Mouse (Mus musculus) forebrain, embryonic 14.5 days (tissue): ENCODE data around the gene Vwa1. TPM values are rescaled to one million over a fixed set of nuclear protein-coding genes. Genes with fewer than 3 reads are reported as not detected.
A peak's percentile ranks its signal among the peaks of the same experiment; 100 is the strongest.

Experiments used
- ATAC-seq: fragments of 200-750 bp; cut with Nextera tagmentation; 2 replicates; pipeline ENCODE4 v1.8.0; 2017; ENCODE audit warnings: mild to moderate bottlenecking, moderate library complexity
- DNase-seq: peaks from one replicate; pipeline ENCODE4 v3.0.0-alpha.2; 2015; ENCODE audit warnings: low spot score
- H3K27ac ChIP-seq: fragments of 300-500 bp; sonication (generic); 2 replicates; pipeline ENCODE4 v1.5.1; 2014; ENCODE audit warnings: low read depth, mild to moderate bottlenecking, control low read depth, low read length, moderate library complexity
- H3K27me3 ChIP-seq: fragments of 300-500 bp; sonication (generic); replicated peaks from 2 replicates; pipeline ENCODE4 v1.6.1; 2014; ENCODE audit warnings: low read length, control low read depth, mixed read lengths; ENCODE audit not compliant: control insufficient read depth, insufficient read depth
- H3K36me3 ChIP-seq: fragments of 300-500 bp; sonication (generic); 2 replicates; pipeline ENCODE4 v1.6.1; 2014; ENCODE audit warnings: low read length, control low read depth; ENCODE audit not compliant: control insufficient read depth, insufficient read depth
- H3K4me1 ChIP-seq: fragments of 300-500 bp; sonication (generic); 2 replicates; pipeline ENCODE4 v1.6.1; 2014; ENCODE audit warnings: antibody characterized with exemption, low read length, control low read depth; ENCODE audit not compliant: control insufficient read depth, insufficient read depth
- H3K4me2 ChIP-seq: fragments of 300-500 bp; sonication (generic); 2 replicates; pipeline ENCODE4 v1.6.1; 2014; ENCODE audit warnings: mild to moderate bottlenecking, control low read depth, low read length
- H3K4me3 ChIP-seq: fragments of 300-500 bp; sonication (generic); 2 replicates; pipeline ENCODE4 v1.5.1; 2014; ENCODE audit warnings: low read depth, low read length, control low read depth
- H3K9ac ChIP-seq: fragments of 300-500 bp; sonication (generic); 2 replicates; pipeline ENCODE4 v1.6.1; 2014; ENCODE audit warnings: mild to moderate bottlenecking, low read length, control low read depth, moderate library complexity
- H3K9me3 ChIP-seq: fragments of 300-500 bp; sonication (generic); replicated peaks from 2 replicates; pipeline ENCODE4 v1.6.1; 2016; ENCODE audit warnings: low read length, control low read depth, mixed read lengths; ENCODE audit not compliant: control insufficient read depth
- WGBS: fragments of 180-500 bp; shearing (Covaris S2); extraction: QIAGEN DNeasy Blood & Tissue Kit; methylation state at CpG from one replicate; pipeline ENCODE4 v1.1.7; 2014; 5-methylcytosine and 5-hydroxymethylcytosine counted together
- polyA plus RNA-seq: library from polyadenylated mRNA; unstranded; fragments of >200 nt; fragmentation: Nextera tagmentation; extraction: Ambion mirVana; gene quantifications from 2 replicates; pipeline ENCODE4 v1.2.1, GENCODE M21; 2014

Gene Vwa1
- polyA plus RNA-seq, 1 experiment from 2014 or later: 21.8 TPM

DNA sequence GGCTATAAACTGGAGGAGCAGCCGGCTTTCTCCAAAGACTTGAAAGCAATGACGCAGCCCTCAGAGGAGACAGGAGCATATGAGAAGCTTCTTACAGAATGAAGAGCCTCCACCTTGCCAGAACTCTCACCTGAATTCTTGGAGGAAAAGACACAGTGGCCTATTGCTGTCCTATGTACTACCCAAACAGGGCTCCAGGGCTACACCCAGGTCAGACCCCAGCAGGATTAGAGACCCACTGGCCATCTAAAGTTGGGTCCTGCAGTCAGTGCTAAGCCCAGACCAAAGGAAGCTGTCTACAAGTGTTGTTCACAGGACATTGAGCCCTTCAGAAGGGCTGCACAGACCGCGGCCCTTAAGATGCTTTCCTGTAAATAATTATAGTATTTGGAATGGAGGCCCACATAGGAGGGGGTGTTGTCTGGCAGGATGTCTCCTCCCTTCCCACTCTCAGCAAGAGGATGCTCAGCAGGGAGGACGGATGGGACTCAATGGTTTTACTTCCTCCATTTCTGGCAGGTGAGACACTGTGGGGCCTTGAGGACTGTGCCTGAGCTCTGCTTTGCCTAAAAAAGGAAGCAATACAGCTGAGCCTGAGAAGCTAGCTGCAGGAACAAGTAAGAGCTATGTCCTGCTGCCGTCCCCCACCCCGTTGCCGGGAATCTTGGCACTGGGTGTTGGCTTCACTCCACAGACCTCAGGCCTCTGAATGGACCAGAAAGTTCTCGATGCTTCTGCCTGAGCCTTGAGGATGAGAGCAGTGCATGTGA, 658 bp upstream of the Vwa1 start:
- H3K27me3 ChIP-seq: peaks cover 4% of the 10 kb centered on the region; the same call in 1 of the 2 replicates
- H3K4me3 ChIP-seq: peak overlapping the region; percentile 32
- no peaks in the 10 kb centered on the region for H3K36me3 ChIP-seq
- H3K9ac ChIP-seq: peak overlapping the region; percentile 51; the same call in 1 of the 2 replicates
- H3K27ac ChIP-seq: peak overlapping the region; percentile 35; the same call in 1 of the 2 replicates
- ATAC-seq (no peak), DNase-seq (no peak)
- H3K4me2 ChIP-seq: peak overlapping the region; percentile 56
- WGBS: 54% methylated on average over 9 of the region's 9 CpGs
- peaks cover 4% of the 10 kb centered on the region for H3K4me1 ChIP-seq
- H3K9me3 ChIP-seq: no peaks in the 10 kb centered on the region

DNA sequence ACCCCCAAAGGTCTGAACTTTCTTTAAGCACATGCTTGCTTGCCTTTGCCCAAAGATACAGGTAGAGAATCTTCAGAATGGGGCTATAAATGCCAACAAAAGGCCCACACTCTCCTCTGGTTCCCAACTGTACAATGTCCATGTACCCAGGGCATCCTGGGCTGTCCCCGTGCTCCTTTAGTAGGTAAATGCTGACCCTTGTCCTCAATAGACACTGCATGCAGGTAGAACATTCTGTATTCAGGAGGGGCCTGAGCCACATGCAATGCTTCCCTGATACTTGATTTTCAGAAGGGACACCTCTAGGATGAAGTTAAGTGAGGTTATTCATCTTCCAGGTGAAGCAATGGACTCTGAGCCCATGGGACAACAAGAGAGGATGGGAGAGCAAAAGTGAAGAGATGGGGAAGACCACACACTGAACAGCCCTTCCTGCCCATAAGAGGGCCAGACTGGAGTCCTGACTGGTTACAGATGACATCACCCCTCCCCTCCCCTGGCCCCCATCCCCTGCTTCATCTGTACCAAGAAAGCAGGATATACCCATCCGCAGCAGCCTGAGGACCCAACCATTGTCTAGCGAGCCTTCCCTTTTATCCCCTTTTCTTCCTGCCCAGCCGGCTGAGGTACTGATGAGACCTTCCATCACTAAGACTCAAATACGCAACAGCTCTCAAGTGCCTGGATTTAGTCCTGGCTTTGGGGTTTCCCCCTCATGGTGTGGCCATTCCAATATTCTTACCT, 991 bp downstream of the Vwa1 start:
- no peak for ATAC-seq
- Histone ChIP-seq H3K4me1 (peaks cover 7% of the 10 kb centered on the region), H3K4me3 (peak overlapping the region; percentile 32; the same call in 1 of the 2 replicates), H3K9me3 (no peaks in the 10 kb centered on the region), H3K4me2 (peak overlapping the region; percentile 56), H3K36me3 (no peaks in the 10 kb centered on the region), H3K27ac (no peak overlapping the region), H3K9ac (no peak overlapping the region), H3K27me3 (peaks cover 4% of the 10 kb centered on the region; the same call in 1 of the 2 replicates)
- DNase-seq: no peak
- 41% methylated on average over 5 of the region's 5 CpGs for WGBS

DNA sequence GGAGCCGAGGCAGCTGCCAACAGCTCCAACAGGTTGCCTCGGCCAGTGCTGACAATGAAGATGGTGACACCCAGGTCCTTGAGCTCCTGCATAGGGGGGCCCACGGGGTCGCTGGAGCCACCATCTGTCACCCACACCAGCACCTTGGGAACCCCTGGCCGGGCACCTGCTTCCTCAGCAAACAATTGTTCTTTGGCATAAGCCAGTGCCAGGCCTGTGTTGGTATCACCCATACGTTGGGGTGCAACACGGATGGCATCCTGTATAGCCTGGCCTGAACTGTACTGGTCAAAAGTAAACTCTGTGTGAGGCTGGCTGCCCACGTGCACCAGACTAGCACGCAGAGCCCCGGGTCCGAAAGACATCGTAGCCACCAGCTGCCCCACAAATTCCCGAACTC, 1.7 kb downstream of the Vwa1 start:
- Histone ChIP-seq H3K4me2 (peak overlapping the region; percentile 3; the same call in 1 of the 2 replicates), H3K27me3 (peaks cover 4% of the 10 kb centered on the region; the same call in 1 of the 2 replicates), H3K9ac (no peak overlapping the region), H3K36me3 (no peaks in the 10 kb centered on the region), H3K27ac (no peak overlapping the region), H3K4me3 (no peak overlapping the region), H3K4me1 (peaks cover 7% of the 10 kb centered on the region), H3K9me3 (no peaks in the 10 kb centered on the region)
- ATAC-seq: no peak
- 85% methylated on average over 13 of the region's 13 CpGs for whole genome bisulfite sequencing
- DNase-seq: no peak

DNA sequence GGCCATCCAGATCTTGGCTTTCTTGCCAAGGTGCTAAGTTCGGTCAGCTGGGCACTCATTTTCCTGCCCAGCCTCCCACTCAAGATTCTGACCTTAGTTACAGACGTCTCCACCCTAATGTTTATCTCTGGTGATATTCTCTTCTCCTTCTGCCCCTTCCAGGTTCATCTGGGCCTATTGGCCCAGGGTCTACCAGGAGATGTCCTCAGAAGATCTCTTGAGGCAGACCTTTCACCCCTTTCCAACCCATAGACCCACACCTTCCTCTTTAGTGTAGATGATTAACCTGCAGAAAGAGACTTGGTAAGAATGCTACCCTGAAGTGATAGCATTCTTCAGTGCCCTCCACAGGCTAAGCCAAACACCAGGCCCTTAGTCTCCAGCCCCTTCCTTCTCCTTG, 2.8 kb downstream of the Vwa1 start:
- Histone ChIP-seq H3K4me1 (peaks cover 7% of the 10 kb centered on the region), H3K9ac (no peak overlapping the region), H3K9me3 (no peaks in the 10 kb centered on the region), H3K27ac (no peak overlapping the region), H3K4me2 (no peak overlapping the region), H3K27me3 (peaks cover 4% of the 10 kb centered on the region; the same call in 1 of the 2 replicates), H3K4me3 (no peak overlapping the region), H3K36me3 (no peaks in the 10 kb centered on the region)
- ATAC-seq: no peak
- DNase-seq: no peak
- 91% methylated on average over 2 of the region's 2 CpGs for WGBS

DNA sequence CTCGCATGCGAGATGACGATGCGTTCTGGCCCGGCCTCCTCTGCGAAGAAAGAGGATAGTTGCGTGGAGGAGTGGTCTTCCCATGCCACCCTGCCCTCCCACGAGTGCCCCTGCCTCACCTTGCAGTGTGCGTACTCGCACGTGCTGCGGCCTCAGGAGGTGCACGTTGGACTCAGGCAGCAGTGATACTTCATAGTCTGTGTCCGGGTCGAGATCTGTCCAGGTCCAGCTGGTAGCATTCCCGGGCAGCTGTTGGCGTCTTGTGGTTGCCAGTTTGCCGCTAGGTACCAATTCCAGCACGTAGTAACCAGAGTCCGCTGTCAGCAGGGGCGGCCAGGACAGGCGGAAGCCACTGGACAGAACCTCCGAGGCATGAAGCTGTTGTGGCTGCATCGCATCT, 3.9 kb downstream of the Vwa1 start:
- 44% methylated on average over 24 of the region's 24 CpGs for WGBS
- Histone ChIP-seq H3K4me1 (peaks cover 7% of the 10 kb centered on the region), H3K9me3 (no peaks in the 10 kb centered on the region), H3K4me3 (peak overlapping the region; percentile 39), H3K36me3 (no peaks in the 10 kb centered on the region), H3K4me2 (peak overlapping the region; percentile 69), H3K27ac (no peak overlapping the region), H3K27me3 (peaks cover 4% of the 10 kb centered on the region; the same call in 1 of the 2 replicates), H3K9ac (peak overlapping the region; percentile 64)
- ATAC-seq: peak; percentile 35
- no peak for DNase-seq

DNA sequence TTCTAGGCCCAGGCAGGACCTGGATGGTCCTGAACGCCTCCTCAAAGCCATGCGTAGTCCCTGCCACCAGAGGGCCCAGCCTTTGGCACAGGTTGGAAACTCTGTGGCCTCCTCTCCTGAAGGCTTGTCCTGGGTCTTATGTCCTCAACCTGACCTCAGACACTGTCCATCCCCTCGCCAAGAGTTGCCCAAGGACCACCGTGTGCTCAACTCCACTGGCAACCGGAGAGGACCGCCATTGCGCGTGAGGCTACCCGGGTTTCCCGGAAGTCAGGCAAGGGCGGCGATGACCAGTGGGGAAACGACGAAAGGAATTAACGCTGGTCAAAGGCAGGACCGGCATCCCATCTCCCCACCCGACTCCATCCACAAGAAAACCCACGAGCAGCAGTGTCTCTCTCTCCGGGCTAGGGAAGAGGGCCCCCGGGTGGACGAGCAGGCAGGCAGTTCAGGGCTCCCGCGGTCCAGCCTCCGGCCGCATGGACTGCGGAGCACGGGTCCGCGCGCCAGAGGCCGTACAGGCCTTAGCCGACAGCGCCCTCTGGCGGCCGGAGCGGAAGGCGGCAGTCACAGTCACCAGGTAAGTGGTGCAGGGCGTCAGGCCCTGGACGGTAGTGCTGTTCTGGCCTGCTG, 4.5 kb downstream of the Vwa1 start:
- H3K4me2 ChIP-seq: peak overlapping the region; percentile 69
- ATAC-seq (peak; percentile 90), DNase-seq (peak; percentile 87)
- no peaks in the 10 kb centered on the region for H3K36me3 ChIP-seq
- peak overlapping the region; percentile 35; the same call in 1 of the 2 replicates for H3K27ac ChIP-seq
- peaks cover 7% of the 10 kb centered on the region for H3K4me1 ChIP-seq
- no peaks in the 10 kb centered on the region for H3K9me3 ChIP-seq
- H3K9ac ChIP-seq: peak overlapping the region; percentile 64
- peak overlapping the region; percentile 39 for H3K4me3 ChIP-seq
- peaks cover under 1% of the 10 kb centered on the region; the same call in 1 of the 2 replicates for H3K27me3 ChIP-seq
- WGBS: under 1% methylated on average over 36 of the region's 39 CpGs

DNA sequence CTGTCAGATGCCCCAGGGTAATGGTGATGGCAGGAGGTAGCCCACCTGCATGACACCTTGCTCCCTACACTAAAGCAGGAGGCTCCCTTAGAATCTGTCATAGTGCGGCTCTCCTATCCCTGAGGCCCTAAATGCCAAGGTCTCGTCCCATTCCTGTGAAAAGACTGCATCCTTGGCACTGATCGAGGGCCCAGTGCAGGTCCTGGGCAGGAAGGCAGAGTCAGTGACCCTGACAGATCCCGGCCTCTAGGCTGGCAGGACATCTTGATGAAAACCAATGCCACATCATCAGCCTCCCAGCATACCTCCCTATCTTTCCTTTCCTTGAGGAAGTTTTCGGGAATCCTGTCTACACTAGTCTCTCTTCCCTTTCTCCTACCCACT, 5.0 kb downstream of the Vwa1 start:
- Histone ChIP-seq H3K27me3 (no peaks in the 10 kb centered on the region; the same call in 1 of the 2 replicates), H3K4me1 (peaks cover 7% of the 10 kb centered on the region), H3K9me3 (no peaks in the 10 kb centered on the region), H3K27ac (no peak overlapping the region), H3K4me3 (peak overlapping the region; percentile 39), H3K36me3 (no peaks in the 10 kb centered on the region), H3K9ac (peak overlapping the region; percentile 64), H3K4me2 (peak overlapping the region; percentile 69)
- ATAC-seq (no peak), DNase-seq (no peak)
- 53% methylated on average over 5 of the region's 5 CpGs for WGBS

DNA sequence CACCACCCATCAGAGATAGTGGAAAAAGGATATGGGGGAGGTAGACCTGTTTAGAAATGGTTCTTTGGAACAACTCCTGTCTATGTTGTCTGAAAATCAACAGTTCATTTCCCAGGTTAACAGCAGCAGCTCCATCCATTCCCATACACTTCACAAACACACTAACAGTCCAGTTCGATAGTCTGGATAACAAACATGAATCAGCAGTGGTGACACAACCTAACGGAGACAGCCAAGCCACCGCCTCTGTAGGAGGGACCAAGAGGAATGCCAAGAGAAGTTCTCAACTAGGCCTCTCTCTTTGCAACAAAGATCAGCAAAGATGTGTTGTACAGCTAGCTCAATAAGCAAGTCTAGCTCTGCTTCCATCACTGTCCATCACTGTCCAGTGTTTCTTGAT, 12.1 kb downstream of the Vwa1 start:
- Histone ChIP-seq H3K27me3 (no peaks in the 10 kb centered on the region), H3K4me2 (no peak overlapping the region), H3K27ac (no peak overlapping the region), H3K36me3 (peaks cover 2% of the 10 kb centered on the region; the same call in 1 of the 2 replicates), H3K9ac (no peak overlapping the region), H3K9me3 (no peaks in the 10 kb centered on the region), H3K4me1 (peaks cover 16% of the 10 kb centered on the region), H3K4me3 (no peak overlapping the region)
- ATAC-seq (no peak), DNase-seq (no peak)
- WGBS: 93% methylated on average over 3 of the region's 3 CpGs
